Mouse (Mus musculus): ENCODE measurements at regions not wholly inside any gene's neighbourhood (a gene's known extent, or its start where the extent isn't known, plus 50 kb on each side); places are given as distances from the start of the nearest gene placed in this dataset.

DNA sequence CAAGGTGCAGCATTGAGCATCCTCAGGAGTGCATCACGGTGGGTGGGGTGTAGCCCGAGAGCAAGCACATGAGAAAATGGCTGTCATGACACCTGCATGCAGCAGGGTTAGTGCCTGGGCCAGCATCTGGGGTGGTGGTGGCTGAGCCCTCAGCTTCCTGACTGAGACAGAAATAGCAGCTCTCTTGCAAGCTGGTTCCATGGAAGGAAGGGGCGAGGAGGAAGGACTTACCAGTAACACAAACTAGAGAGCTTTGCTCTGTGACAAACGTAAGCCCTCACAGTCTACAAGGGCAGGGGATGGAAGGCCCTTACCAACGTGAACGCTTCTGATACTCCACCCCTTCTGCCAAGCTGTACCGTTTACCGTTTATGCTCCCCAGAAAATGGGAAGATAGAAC is 127.0 kb upstream of the Slc22a12 start:
- Histone ChIP-seq H3K9me3 (replicated peaks; ENCODE audit: low read length) (peaks cover 3% of the 10 kb centered on the region), H3K27me3 (replicated peaks) (no peaks in the 10 kb centered on the region), H3K4me3 (replicated peaks in 1 of 3; ENCODE audit: low read depth in 2 of 3, low read length in 2 of 3, poor library complexity in 1 of 3) (no peak overlapping the region), H3K4me1 (ENCODE audit: control insufficient read depth in 1 of 2, insufficient read depth in 2 of 2) (peaks cover 22 to 60% of the 10 kb centered on the region in 2 experiments), H3K9ac (ENCODE audit: insufficient read depth, low read depth) (no peak overlapping the region), H3K4me2 (ENCODE audit: insufficient read depth, low read depth, poor library complexity, severe bottlenecking) (no peak overlapping the region), H3K27ac (ENCODE audit: insufficient read depth, low read depth) (no peak overlapping the region), H3K36me3 (replicated peaks in 1 of 2; ENCODE audit: control insufficient read depth in 1 of 2, insufficient read depth in 1 of 2, low read length in 1 of 2) (no peaks in the 10 kb centered on the region), H3K79me2 (replicated peaks; ENCODE audit: control insufficient read depth, extremely low read depth, insufficient read depth, poor library complexity, severe bottlenecking) (no peaks in the 10 kb centered on the region)
- no peak for TF ChIP-seq KAT2A (IDR thresholded peaks at IDR 0.05; ENCODE audit: insufficient replicate concordance, low read length)
- no peak for TF ChIP-seq USF1 (IDR thresholded peaks at IDR 0.05; ENCODE audit: low read depth, low read length)
- TF ChIP-seq ETS1 (conservative IDR thresholded peaks at IDR 0.05; ENCODE audit: low read depth, low read length) = no peak
- no peak for TF ChIP-seq UBTF (IDR thresholded peaks at IDR 0.05; ENCODE audit: low read depth, low read length)
- TF ChIP-seq CTCF (conservative IDR thresholded peaks at IDR 0.05 in 1 of 2, IDR thresholded peaks at IDR 0.05 in 1 of 2; ENCODE audit: low read depth in 2 of 2, low read length in 2 of 2) = no peak
- TF ChIP-seq CHD2 (IDR thresholded peaks at IDR 0.05; ENCODE audit: low read length) = no peak
- no peak for TF ChIP-seq TCF12 (IDR thresholded peaks at IDR 0.05; ENCODE audit: low read depth, low read length)
- TF ChIP-seq ZKSCAN1 (IDR thresholded peaks at IDR 0.05; ENCODE audit: borderline replicate concordance, low read depth, low read length) = no peak
- TF ChIP-seq TBP (conservative IDR thresholded peaks at IDR 0.05; ENCODE audit: low read depth, low read length) = no peak
- no peak for TF ChIP-seq POLR2AphosphoS2 (IDR thresholded peaks at IDR 0.05; ENCODE audit: low read depth, low read length)
- TF ChIP-seq EP300 (IDR thresholded peaks at IDR 0.05; ENCODE audit: low read length) = no peak
- no peak for TF ChIP-seq RAD21 (IDR thresholded peaks at IDR 0.05; ENCODE audit: low read depth, low read length)
- TF ChIP-seq JUN (IDR thresholded peaks at IDR 0.05; ENCODE audit: insufficient read depth, low read depth, low read length) = no peak
- TF ChIP-seq MAFK (IDR thresholded peaks at IDR 0.05; ENCODE audit: insufficient replicate concordance, low read length) = no peak
- TF ChIP-seq RCOR1 (conservative IDR thresholded peaks at IDR 0.05; ENCODE audit: low read depth, low read length) = no peak
- TF ChIP-seq POLR2A (IDR thresholded peaks at IDR 0.05; ENCODE audit: low read depth, low read length) = no peak
- no peak for TF ChIP-seq ZNF384 (IDR thresholded peaks at IDR 0.05; ENCODE audit: low read depth, low read length)
- no peak for TF ChIP-seq ELF1 (IDR thresholded peaks at IDR 0.05; ENCODE audit: low read depth, low read length)
- TF ChIP-seq SIN3A (IDR thresholded peaks at IDR 0.05; ENCODE audit: low read length) = no peak
- no peak for TF ChIP-seq PAX5 (IDR thresholded peaks at IDR 0.05; ENCODE audit: low read length)
- in situ Hi-C loops (cut with MboI; ENCODE audit: low pct_ligation_motif_present, low pct_unique_long_range_greater_than_20kb, low sequenced_read_pairs) (no loop called here), dilution Hi-C loops (cut with MboI; ENCODE audit: extremely low pct_ligation_motif_present, extremely low pct_unique_long_range_greater_than_20kb, low sequenced_read_pairs) (no loop called here)
- DNase-seq (ENCODE audit: extremely low read depth) = peak; percentile 46

DNA sequence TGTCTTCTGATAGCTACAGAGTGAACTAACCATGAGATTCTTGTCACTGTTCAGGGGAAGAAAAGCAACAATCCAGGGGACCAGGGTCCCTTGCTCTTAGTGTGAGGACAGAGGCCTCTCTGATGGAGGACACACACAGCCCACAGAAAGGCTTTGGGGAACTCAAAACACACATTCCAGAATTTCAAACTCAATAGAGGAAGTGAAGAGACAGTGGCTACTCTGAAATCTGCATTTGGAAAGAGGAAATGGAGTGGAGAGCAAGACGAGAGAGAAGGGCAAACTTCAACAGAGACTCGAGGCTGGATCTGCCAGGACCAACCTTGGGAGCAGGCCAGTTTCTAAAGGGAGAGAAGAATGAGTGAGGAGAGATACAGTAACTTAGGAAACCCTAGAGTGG is 125.7 kb upstream of the Slc22a12 start:
- no peak overlapping the region for H3K4me3 ChIP-seq (replicated peaks in 1 of 3; ENCODE audit: low read depth in 2 of 3, low read length in 2 of 3, poor library complexity in 1 of 3)
- no peaks in the 10 kb centered on the region for H3K79me2 ChIP-seq (replicated peaks; ENCODE audit: control insufficient read depth, extremely low read depth, insufficient read depth, poor library complexity, severe bottlenecking)
- in situ Hi-C loops (cut with MboI; ENCODE audit: low pct_ligation_motif_present, low pct_unique_long_range_greater_than_20kb, low sequenced_read_pairs) = no loop called here
- no peaks in the 10 kb centered on the region for H3K27me3 ChIP-seq (replicated peaks)
- no peak for DNase-seq (ENCODE audit: extremely low read depth)
- H3K4me2 ChIP-seq (ENCODE audit: insufficient read depth, low read depth, poor library complexity, severe bottlenecking) = no peak overlapping the region
- no peaks in the 10 kb centered on the region for H3K9me3 ChIP-seq (replicated peaks; ENCODE audit: low read length)
- dilution Hi-C loops (cut with MboI; ENCODE audit: extremely low pct_ligation_motif_present, extremely low pct_unique_long_range_greater_than_20kb, low sequenced_read_pairs) = no loop called here
- H3K4me1 ChIP-seq (ENCODE audit: control insufficient read depth in 1 of 2, insufficient read depth in 2 of 2) = peaks cover 28 to 74% of the 10 kb centered on the region in 2 experiments
- no peak overlapping the region for H3K9ac ChIP-seq (ENCODE audit: insufficient read depth, low read depth)
- H3K36me3 ChIP-seq (replicated peaks in 1 of 2; ENCODE audit: control insufficient read depth in 1 of 2, insufficient read depth in 1 of 2, low read length in 1 of 2) = no peaks in the 10 kb centered on the region
- TF ChIP-seq EP300 (IDR thresholded peaks at IDR 0.05; ENCODE audit: low read length) (0 out of 2 replicates have a peak, but pooled peaks have one; percentile 32), ZC3H11A (IDR thresholded peaks at IDR 0.05; ENCODE audit: low read depth, low read length) (no peak)
- H3K27ac ChIP-seq (ENCODE audit: insufficient read depth, low read depth) = no peak overlapping the region

Measured in CH12.LX (cell line).